Mouse (Mus musculus) C2C12 (cell line): ENCODE measurements around the gene Htra3.

Experiments
- CEBPB ChIP-seq: IDR thresholded peaks from one replicate; pipeline ENCODE4 v1.6.1; 2011; ENCODE audit warnings: low read depth, mild to moderate bottlenecking, control low read depth, moderate library complexity
- CTCF ChIP-seq: IDR thresholded peaks from one replicate; pipeline ENCODE4 v1.5.1; 2011; ENCODE audit not compliant: control insufficient read depth, insufficient read depth, insufficient read length
- FOSL1 ChIP-seq: IDR thresholded peaks from one replicate; pipeline ENCODE4 v1.8.0; 2011; ENCODE audit warnings: mild to moderate bottlenecking, low read length; ENCODE audit not compliant: poor library complexity, insufficient read depth, severe bottlenecking
- MAX ChIP-seq: IDR thresholded peaks from one replicate; pipeline ENCODE4 v1.6.1; 2011; ENCODE audit warnings: mild to moderate bottlenecking, control low read depth
- MYOG ChIP-seq: IDR thresholded peaks from one replicate; pipeline ENCODE4 v1.6.1; 2011; ENCODE audit not compliant: control insufficient read depth, insufficient read length; ENCODE audit errors: extremely low read depth

- TF ChIP-seq CTCF (no peak), MYOG (no peak), MAX (no peak), CEBPB (no peak), FOSL1 (peak; percentile 14)
Observed at GRCm38 (mm10) chr5:35687098-35687497, 7.5 kb upstream of the Htra3 start.
